Mouse (Mus musculus): ENCODE data around the gene Dph2. TPM values are rescaled to one million over a fixed set of nuclear protein-coding genes. Genes with fewer than 3 reads are reported as not detected.

Gene Dph2
- total RNA-seq (2023), result 1 to 10 TPM; 2.3 to 2.7 TPM

GRCm38 (mm10) chr4:117891738-117892161, at the start of gene Dph2:
Dph2 (minus strand) TSS chr4:117892032.

GRCm38 (mm10) chr4:117929391-117929881, 37.6 kb upstream of the Dph2 start, which contains the start of gene Artn:
Artn (minus strand) TSS chr4:117929763.

GRCm38 (mm10) chr4:117914591-117915442, 23.0 kb upstream of the Dph2 start, which contains the start of gene Ipo13:
Ipo13 (minus strand) TSS chr4:117914999.

GRCm38 (mm10) chr4:117887133-117887532, 4.7 kb downstream of the Dph2 start, which contains the start of gene Atp6v0b:
Atp6v0b (minus strand) TSS chr4:117887333.

GRCm38 (mm10) chr4:117882701-117883691, 8.8 kb downstream of the Dph2 start, which contains the start of gene B4galt2:
B4galt2 (minus strand) TSS chr4:117883487.

GRCm38 (mm10) chr4:117872471-117872886, 19.4 kb downstream of the Dph2 start, which contains the start of gene Ccdc24:
Ccdc24 (minus strand) TSS chr4:117872557.

Other genes starting within 250 kb of the Dph2 start
- gene Dmap1, start 209.8 kb downstream of the Dph2 start, total RNA-seq (2023), result 10 to 100 TPM; 16.1 to 17.8 TPM
- gene Gm12845, start 167.6 kb downstream of the Dph2 start, total RNA-seq (2023), result not detected
- not detected for gene Klf17, start 126.4 kb downstream of the Dph2 start, total RNA-seq (2023)
- gene Slc6a9, start 57.5 kb downstream of the Dph2 start, total RNA-seq (2023), result 1 to 10 TPM; 2.2 to 4.1 TPM
- gene Ccdc24, start 19.5 kb downstream of the Dph2 start, total RNA-seq (2023), result not detected
- gene B4galt2, start 8.5 kb downstream of the Dph2 start, total RNA-seq (2023), result under 1 TPM in 1 of 2 experiments, not detected in 1; 0.26 TPM
- 100 to 1,000 TPM; 315 to 342 TPM for gene Atp6v0b, start 4.7 kb downstream of the Dph2 start, total RNA-seq (2023)
- 10 to 100 TPM; 27.5 to 31.2 TPM for gene Ipo13, start 23.0 kb upstream of the Dph2 start, total RNA-seq (2023)
- not detected for gene Artn, start 37.7 kb upstream of the Dph2 start, total RNA-seq (2023)
- 1 to 10 TPM; 6.9 to 8.8 TPM for gene St3gal3, start 242.9 kb upstream of the Dph2 start, total RNA-seq (2023)